Mouse (Mus musculus): ENCODE measurements around the gene Galnt10. TPM values are rescaled to one million over a fixed set of nuclear protein-coding genes. Genes with fewer than 3 reads are reported as not detected.
A peak's percentile ranks its signal among the peaks of the same experiment; 100 is the strongest.

The Galnt10 gene
- polyA plus RNA-seq (2012; ENCODE audit: insufficient read depth, insufficient read length, missing spikeins) = 20.2 and 22.4 TPM in 2 replicates

GRCm38 (mm10) chr11:57645018-57645559 lies at the start of gene Galnt10:
Galnt10 (plus strand) TSS chr11:57645442.
- TF ChIP-seq POLR2A (IDR thresholded peaks at IDR 0.05; ENCODE audit: borderline replicate concordance, low read depth, low read length) (peak; percentile 46; the same call in 1 of the 2 replicates), CTCF (IDR thresholded peaks at IDR 0.05; ENCODE audit: low read depth, low read length) (no peak)
- H3K4me1 ChIP-seq (ENCODE audit: control insufficient read depth, insufficient read depth, low read length) = peaks cover 23% of the 10 kb centered on the region
- peak within 1 kb of the TSS; percentile 83 for H3K4me3 ChIP-seq (ENCODE audit: insufficient read depth, low read length)
- H3K27ac ChIP-seq (ENCODE audit: insufficient read depth, low read depth, low read length) = peak within 1 kb of the TSS; percentile 90

GRCm38 (mm10) chr11:57595899-57596298 lies 49.3 kb upstream of the Galnt10 start:
- H3K4me1 ChIP-seq (ENCODE audit: control insufficient read depth, insufficient read depth, low read length) = no peaks in the 10 kb centered on the region
- TF ChIP-seq CTCF (IDR thresholded peaks at IDR 0.05; ENCODE audit: low read depth, low read length) = no peak
- TF ChIP-seq POLR2A (IDR thresholded peaks at IDR 0.05; ENCODE audit: borderline replicate concordance, low read depth, low read length) = no peak
- H3K4me3 ChIP-seq (ENCODE audit: insufficient read depth, low read length) = no peak overlapping the region
- H3K27ac ChIP-seq (ENCODE audit: insufficient read depth, low read depth, low read length) = no peak overlapping the region

DNA sequence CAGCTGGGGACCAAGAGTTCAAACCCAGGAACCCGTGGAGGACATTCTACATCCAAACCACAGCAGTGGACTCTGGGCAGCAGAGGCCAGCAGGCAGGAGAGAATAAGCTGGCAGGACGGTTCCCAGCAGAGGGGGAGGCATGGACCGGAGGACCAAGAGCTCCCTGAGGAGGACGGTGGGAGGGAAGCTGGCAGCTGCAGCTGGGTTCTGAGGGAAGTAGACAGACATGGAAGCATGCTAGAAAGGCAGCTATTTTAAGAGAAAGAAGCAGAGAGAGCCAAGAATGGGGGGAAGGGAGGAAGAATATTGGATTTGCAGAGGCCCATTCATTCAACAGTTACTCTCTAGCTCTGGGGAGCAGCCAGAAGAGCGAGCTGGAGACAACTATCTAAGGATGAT lies 47.1 kb upstream of the Galnt10 start:
- no peak for TF ChIP-seq CTCF (IDR thresholded peaks at IDR 0.05; ENCODE audit: low read depth, low read length)
- TF ChIP-seq POLR2A (IDR thresholded peaks at IDR 0.05; ENCODE audit: borderline replicate concordance, low read depth, low read length) = no peak
- Histone ChIP-seq H3K4me3 (ENCODE audit: insufficient read depth, low read length) (no peak overlapping the region), H3K4me1 (ENCODE audit: control insufficient read depth, insufficient read depth, low read length) (no peaks in the 10 kb centered on the region), H3K27ac (ENCODE audit: insufficient read depth, low read depth, low read length) (no peak overlapping the region)

- no peak for TF ChIP-seq CTCF (IDR thresholded peaks at IDR 0.05; ENCODE audit: low read depth, low read length)
- TF ChIP-seq POLR2A (IDR thresholded peaks at IDR 0.05; ENCODE audit: borderline replicate concordance, low read depth, low read length) = no peak
- H3K27ac ChIP-seq (ENCODE audit: insufficient read depth, low read depth, low read length) = no peak overlapping the region
- no peak overlapping the region for H3K4me3 ChIP-seq (ENCODE audit: insufficient read depth, low read length)
- no peaks in the 10 kb centered on the region for H3K4me1 ChIP-seq (ENCODE audit: control insufficient read depth, insufficient read depth, low read length)
These were observed 45.9 kb upstream of the Galnt10 start for GRCm38 (mm10) chr11:57599304-57599703.

DNA sequence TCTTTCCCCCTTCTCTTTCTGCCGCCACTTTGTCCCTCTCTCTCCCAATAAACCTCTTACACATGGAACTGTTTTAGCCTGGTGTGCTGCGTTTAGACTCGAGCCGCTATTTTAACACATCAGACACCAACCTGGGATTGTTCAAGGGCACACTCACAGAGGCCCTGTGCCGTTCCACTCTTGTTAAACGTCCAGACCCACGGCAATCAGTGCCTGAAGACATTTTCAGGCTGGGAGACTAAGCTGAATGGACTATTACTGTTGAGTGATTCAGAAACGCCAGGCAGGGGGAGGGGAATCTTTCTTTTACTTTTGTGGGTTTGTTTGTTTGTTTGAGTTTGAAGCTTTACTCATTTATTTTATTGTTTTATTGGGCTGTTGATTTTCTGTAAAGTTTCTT lies 45.1 kb upstream of the Galnt10 start:
- Histone ChIP-seq H3K4me1 (ENCODE audit: control insufficient read depth, insufficient read depth, low read length) (no peaks in the 10 kb centered on the region), H3K27ac (ENCODE audit: insufficient read depth, low read depth, low read length) (no peak overlapping the region)
- no peak for TF ChIP-seq POLR2A (IDR thresholded peaks at IDR 0.05; ENCODE audit: borderline replicate concordance, low read depth, low read length)
- no peak for TF ChIP-seq CTCF (IDR thresholded peaks at IDR 0.05; ENCODE audit: low read depth, low read length)

DNA sequence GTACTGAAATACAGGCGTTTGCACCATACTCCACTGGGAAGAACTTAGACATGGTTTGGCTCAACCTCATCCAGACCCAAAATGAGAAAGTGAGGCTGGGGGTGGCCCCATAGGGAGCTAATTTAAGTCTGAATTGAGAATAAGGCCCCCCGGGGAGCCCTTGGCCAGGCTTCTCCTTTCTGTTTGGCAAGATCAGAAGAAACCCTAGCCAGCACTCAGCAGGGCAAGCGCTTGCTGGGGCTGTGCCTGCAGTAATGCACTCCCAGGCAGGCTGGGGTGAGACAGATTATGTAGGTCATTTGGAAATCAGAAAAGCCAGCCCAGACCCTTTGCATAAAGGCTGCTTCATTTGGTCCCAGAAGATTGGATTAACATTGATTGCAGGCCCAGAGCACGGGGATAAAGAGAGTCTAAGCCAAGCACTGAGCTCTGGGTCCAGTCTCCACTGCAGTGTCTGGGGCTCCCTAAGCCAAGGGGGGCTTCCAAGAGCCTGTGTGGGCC lies 44.6 kb upstream of the Galnt10 start:
- no peak for TF ChIP-seq POLR2A (IDR thresholded peaks at IDR 0.05; ENCODE audit: borderline replicate concordance, low read depth, low read length)
- TF ChIP-seq CTCF (IDR thresholded peaks at IDR 0.05; ENCODE audit: low read depth, low read length) = no peak
- H3K4me1 ChIP-seq (ENCODE audit: control insufficient read depth, insufficient read depth, low read length) = no peaks in the 10 kb centered on the region
- no peak overlapping the region for H3K4me3 ChIP-seq (ENCODE audit: insufficient read depth, low read length)
- H3K27ac ChIP-seq (ENCODE audit: insufficient read depth, low read depth, low read length) = no peak overlapping the region

More for the DNA sequence above, 45.1 kb upstream of the Galnt10 start:
- no peak overlapping the region for H3K4me3 ChIP-seq (ENCODE audit: insufficient read depth, low read length)

GRCm38 (mm10) chr11:57601806-57602455 lies 43.3 kb upstream of the Galnt10 start:
- TF ChIP-seq CTCF (IDR thresholded peaks at IDR 0.05; ENCODE audit: low read depth, low read length) (no peak), POLR2A (IDR thresholded peaks at IDR 0.05; ENCODE audit: borderline replicate concordance, low read depth, low read length) (no peak)
- Histone ChIP-seq H3K27ac (ENCODE audit: insufficient read depth, low read depth, low read length) (no peak overlapping the region), H3K4me1 (ENCODE audit: control insufficient read depth, insufficient read depth, low read length) (no peaks in the 10 kb centered on the region), H3K4me3 (ENCODE audit: insufficient read depth, low read length) (no peak overlapping the region)

DNA sequence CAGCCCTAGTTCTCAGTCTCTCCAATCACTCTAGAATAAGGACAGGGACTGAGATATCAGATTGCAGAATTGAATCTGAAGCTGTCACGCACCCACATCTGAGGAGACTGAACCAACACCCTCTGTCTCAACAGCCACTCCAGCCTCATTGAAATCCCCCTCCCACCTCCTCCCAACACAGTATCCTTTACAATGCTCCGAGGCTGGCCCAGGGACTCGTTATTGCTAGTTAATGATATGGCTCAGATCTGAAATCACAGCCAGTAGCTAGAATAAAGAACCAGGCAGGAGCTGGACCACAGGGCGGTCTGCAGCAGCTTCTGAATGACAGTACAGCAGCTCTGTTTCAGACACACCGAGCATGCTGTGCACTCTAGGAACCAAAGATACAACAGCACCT lies 40.2 kb upstream of the Galnt10 start:
- Histone ChIP-seq H3K27ac (ENCODE audit: insufficient read depth, low read depth, low read length) (no peak overlapping the region), H3K4me3 (ENCODE audit: insufficient read depth, low read length) (no peak overlapping the region), H3K4me1 (ENCODE audit: control insufficient read depth, insufficient read depth, low read length) (no peaks in the 10 kb centered on the region)
- TF ChIP-seq CTCF (IDR thresholded peaks at IDR 0.05; ENCODE audit: low read depth, low read length) = no peak
- TF ChIP-seq POLR2A (IDR thresholded peaks at IDR 0.05; ENCODE audit: borderline replicate concordance, low read depth, low read length) = no peak

DNA sequence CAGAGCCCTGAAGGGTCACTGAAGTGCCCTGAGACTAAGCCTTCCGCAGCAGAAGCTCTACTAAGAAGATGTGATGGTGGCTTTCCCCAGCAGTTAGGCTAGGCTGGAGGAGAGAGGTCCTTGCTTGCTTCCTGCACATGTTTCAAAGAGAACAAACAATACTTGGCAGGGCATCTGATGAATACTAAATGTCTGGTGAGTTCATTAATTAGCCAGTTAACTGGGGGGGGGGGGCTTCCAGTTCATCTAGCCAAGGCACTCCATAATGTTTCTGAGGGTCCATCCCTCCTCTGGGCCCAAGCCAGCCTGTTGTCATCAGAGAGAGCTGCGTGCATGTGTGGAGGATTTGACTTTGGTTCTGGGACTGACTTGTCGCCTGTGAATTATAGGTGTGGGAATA lies 39.6 kb upstream of the Galnt10 start:
- Histone ChIP-seq H3K4me1 (ENCODE audit: control insufficient read depth, insufficient read depth, low read length) (no peaks in the 10 kb centered on the region), H3K4me3 (ENCODE audit: insufficient read depth, low read length) (no peak overlapping the region), H3K27ac (ENCODE audit: insufficient read depth, low read depth, low read length) (no peak overlapping the region)
- TF ChIP-seq POLR2A (IDR thresholded peaks at IDR 0.05; ENCODE audit: borderline replicate concordance, low read depth, low read length) (no peak), CTCF (IDR thresholded peaks at IDR 0.05; ENCODE audit: low read depth, low read length) (no peak)

GRCm38 (mm10) chr11:57614502-57614901 lies 30.7 kb upstream of the Galnt10 start:
- Histone ChIP-seq H3K4me3 (ENCODE audit: insufficient read depth, low read length) (no peak overlapping the region), H3K4me1 (ENCODE audit: control insufficient read depth, insufficient read depth, low read length) (no peaks in the 10 kb centered on the region), H3K27ac (ENCODE audit: insufficient read depth, low read depth, low read length) (no peak overlapping the region)
- TF ChIP-seq POLR2A (IDR thresholded peaks at IDR 0.05; ENCODE audit: borderline replicate concordance, low read depth, low read length) (no peak), CTCF (IDR thresholded peaks at IDR 0.05; ENCODE audit: low read depth, low read length) (no peak)
